Comparison of ENCODE assay signal across 12 mouse cellular contexts in the genomic region with DNA sequence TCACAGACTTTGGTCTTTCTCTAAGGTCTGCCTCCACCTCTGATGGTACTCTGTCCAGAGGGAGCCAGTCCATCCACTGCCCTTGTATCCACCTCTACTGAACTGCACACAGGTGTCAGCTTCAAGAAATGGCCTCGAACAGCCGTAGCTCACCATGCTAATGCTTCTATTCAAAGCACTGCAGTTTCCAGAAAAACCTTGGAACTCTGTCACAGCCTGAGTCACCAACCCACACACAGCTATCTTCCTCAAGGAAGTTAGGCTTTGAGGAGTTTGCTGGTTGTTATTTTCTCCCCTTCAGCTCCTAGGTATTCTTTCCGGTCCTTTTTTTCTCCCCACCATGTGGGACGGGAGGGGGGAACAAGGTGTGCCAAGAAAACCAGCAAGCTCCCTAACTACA. TPM values are rescaled to one million over a fixed set of nuclear protein-coding genes. Genes with fewer than 3 reads are reported as not detected.
A peak's percentile ranks its signal among the peaks of the same experiment; 100 is the strongest.
DNase-seq lines count a peak whose midpoint lies in the region; ATAC-seq lines count a peak whose summit lies in the region.
"Had no signal": no experiment of that assay in that cellular context is flagged by ENCODE, and none has a peak within 500 bp of the region (broad histone marks: within the 10 kb centered on the region; RNA-seq: fewer than 3 reads in every experiment).

No protein-coding gene starts in this region.

- no peaks in the 10 kb centered on the region for H3K36me3 ChIP-seq in kidney, embryonic 15.5 days
- no peaks in the 10 kb centered on the region for H3K36me3 ChIP-seq in kidney, embryonic 14.5 days (ENCODE audit: control insufficient read depth, insufficient read depth, low read length)
- no peaks in the 10 kb centered on the region for H3K36me3 ChIP-seq in hindbrain, embryonic 12.5 days
- H3K36me3 ChIP-seq: embryonic facial prominence, embryonic 12.5 days had no signal

- 48% methylated on average over 4 of the region's 4 CpGs for WGBS in kidney, embryonic 15.5 days
- WGBS in kidney, embryonic 14.5 days, result 50% methylated on average over 4 of the region's 4 CpGs
- WGBS in hindbrain, embryonic 12.5 days, result 47% methylated on average over 4 of the region's 4 CpGs

- DNase-seq in R1 (ENCODE audit: low read depth, low spot score), result peak; percentile 11
- DNase-seq in frontal cortex, postnatal 36 days (ENCODE audit: low spot score in 2 of 2), result peak; percentile 48 to 75
- DNase-seq in left cerebral cortex, postnatal 25 days (ENCODE audit: low spot score in 2 of 2), result peak; percentile 47 to 92
- DNase-seq in cerebellum, postnatal 25 days, result no peak
- DNase-seq in spleen, adult 12 weeks (ENCODE audit: low spot score), result no peak
- DNase-seq: cerebellum, adult 11-12 months; kidney, postnatal 10 days had no signal

- no peak for ATAC-seq in kidney, embryonic 15.5 days (replicated peaks; ENCODE audit: low FRiP score)
- no peak for ATAC-seq in kidney, embryonic 14.5 days (ENCODE audit: low FRiP score, low TSS enrichment)
- no peak for ATAC-seq in hindbrain, embryonic 12.5 days (ENCODE audit: low FRiP score)

- intact Hi-C loops in left cerebral cortex, postnatal 25 days (cut with DNase I), result loop anchor here (1.0 kb wide), 1 partner anchor 75 kb away; no protein-coding TSS in a partner anchor

- H3K27ac ChIP-seq in kidney, embryonic 15.5 days, result 0 out of 2 replicates have a peak overlapping the region, but pooled peaks have one; percentile 33
- H3K27ac ChIP-seq in kidney, embryonic 14.5 days (ENCODE audit: low read depth, low read length), result no peak overlapping the region
- no peak overlapping the region for H3K27ac ChIP-seq in hindbrain, embryonic 12.5 days
- H3K27ac ChIP-seq: embryonic facial prominence, embryonic 12.5 days; macrophage had no signal

- H3K9ac ChIP-seq in kidney, embryonic 15.5 days, result no peak overlapping the region
- no peak overlapping the region for H3K9ac ChIP-seq in kidney, embryonic 14.5 days (ENCODE audit: low read depth, low read length)
- no peak overlapping the region for H3K9ac ChIP-seq in hindbrain, embryonic 12.5 days
- H3K9ac ChIP-seq: embryonic facial prominence, embryonic 12.5 days had no signal

- no peak overlapping the region for H3K4me2 ChIP-seq in kidney, embryonic 15.5 days
- H3K4me2 ChIP-seq in kidney, embryonic 14.5 days (replicated peaks; ENCODE audit: low read depth, low read length), result no peak overlapping the region
- no peak overlapping the region for H3K4me2 ChIP-seq in hindbrain, embryonic 12.5 days (replicated peaks)
- H3K4me2 ChIP-seq: embryonic facial prominence, embryonic 12.5 days had no signal

- peaks cover 14% of the 10 kb centered on the region for H3K4me1 ChIP-seq in kidney, embryonic 15.5 days
- H3K4me1 ChIP-seq in kidney, embryonic 14.5 days (ENCODE audit: control insufficient read depth, insufficient read depth, low read length), result peaks cover 11% of the 10 kb centered on the region
- peaks cover 6% of the 10 kb centered on the region for H3K4me1 ChIP-seq in hindbrain, embryonic 12.5 days

- H3K4me3 ChIP-seq in kidney, embryonic 15.5 days (replicated peaks), result no peak overlapping the region
- H3K4me3 ChIP-seq in kidney, embryonic 14.5 days (ENCODE audit: low read length), result no peak overlapping the region
- H3K4me3 ChIP-seq in hindbrain, embryonic 12.5 days, result no peak overlapping the region
- H3K4me3 ChIP-seq: embryonic facial prominence, embryonic 12.5 days had no signal

- H3K9me3 ChIP-seq in kidney, embryonic 15.5 days (replicated peaks), result no peaks in the 10 kb centered on the region
- no peaks in the 10 kb centered on the region for H3K9me3 ChIP-seq in kidney, embryonic 14.5 days (ENCODE audit: control insufficient read depth, low read length)
- H3K9me3 ChIP-seq in hindbrain, embryonic 12.5 days (replicated peaks), result no peaks in the 10 kb centered on the region
- H3K9me3 ChIP-seq: embryonic facial prominence, embryonic 12.5 days had no signal

- H3K27me3 ChIP-seq in kidney, embryonic 15.5 days, result no peaks in the 10 kb centered on the region
- H3K27me3 ChIP-seq in kidney, embryonic 14.5 days (ENCODE audit: control insufficient read depth, insufficient read depth, low read length), result no peaks in the 10 kb centered on the region
- H3K27me3 ChIP-seq in hindbrain, embryonic 12.5 days, result no peaks in the 10 kb centered on the region; the same call in 1 of the 2 replicates
- H3K27me3 ChIP-seq: embryonic facial prominence, embryonic 12.5 days had no signal

RNA-seq across cellular contexts. Expression of gene Hipk3, which starts 3.5 kb away (rescaled TPM):
- 12.1 and 12.4 TPM in 2 replicates for polyA plus RNA-seq in kidney, embryonic 15.5 days (2015; fragmentation: Nextera tagmentation; extraction: Ambion mirVana)
- 13.6 and 21.7 TPM in 2 replicates for polyA plus RNA-seq in kidney, embryonic 14.5 days (2014; fragmentation: Nextera tagmentation; extraction: Ambion mirVana)
- 10 to 100 TPM; 85.7 to 86.5 TPM for total RNA-seq in left cerebral cortex, postnatal 25 days (2021)
- 13.6 and 16.5 TPM in 2 replicates for polyA plus RNA-seq in hindbrain, embryonic 12.5 days (2016; fragmentation: Nextera tagmentation; extraction: Ambion mirVana)

Comparison
In these comparisons a context has a peak if more than half of its experiments do, and no peak if none do; other contexts are left out.
1. DNase-seq: peak in R1 (single experiment), frontal cortex, postnatal 36 days (2 of 2) and left cerebral cortex, postnatal 25 days (2 of 2); none in cerebellum, postnatal 25 days (0 of 2) and spleen, adult 12 weeks (single experiment).